Mouse (Mus musculus) C2C12 (cell line): ENCODE measurements at regions not wholly inside any gene's neighbourhood (a gene's known extent, or its start where the extent isn't known, plus 50 kb on each side); places are given as distances from the start of the nearest gene placed in this dataset.

ENCODE experiments used
- CEBPB ChIP-seq: IDR thresholded peaks from one replicate; pipeline ENCODE4 v1.6.1; 2011; ENCODE audit warnings: low read depth, mild to moderate bottlenecking, control low read depth, moderate library complexity
- CTCF ChIP-seq: IDR thresholded peaks from one replicate; pipeline ENCODE4 v1.5.1; 2011; ENCODE audit not compliant: control insufficient read depth, insufficient read depth, insufficient read length
- MAX ChIP-seq: IDR thresholded peaks from one replicate; pipeline ENCODE4 v1.6.1; 2011; ENCODE audit warnings: mild to moderate bottlenecking, control low read depth
- MYOD1 ChIP-seq: IDR thresholded peaks from one replicate; pipeline ENCODE4 v1.6.1; 2011; ENCODE audit warnings: low read depth; ENCODE audit not compliant: control insufficient read depth, insufficient read length
- MYOG ChIP-seq: IDR thresholded peaks from one replicate; pipeline ENCODE4 v1.6.1; 2011; ENCODE audit not compliant: control insufficient read depth, insufficient read length; ENCODE audit errors: extremely low read depth
- USF1 ChIP-seq: IDR thresholded peaks from one replicate; pipeline ENCODE4 v1.6.1; 2011; ENCODE audit warnings: low read depth, mild to moderate bottlenecking, control low read depth, moderate library complexity

- TF ChIP-seq CEBPB, result no peak
- TF ChIP-seq MAX, result no peak
- no peak for TF ChIP-seq USF1
- TF ChIP-seq CTCF, result no peak
- TF ChIP-seq MYOD1, result no peak
- no peak for TF ChIP-seq MYOG
Observed at GRCm38 (mm10) chr11:24305145-24305553, 227.3 kb downstream of the Bcl11a start.
